Mouse (Mus musculus): Measurements from ENCODE around the gene Ndufc1. TPM values are rescaled to one million over a fixed set of nuclear protein-coding genes. Genes with fewer than 3 reads are reported as not detected.

Gene Ndufc1
- polyA plus RNA-seq, 1 experiment from 2014 or later = 780 TPM

- no peak for TF ChIP-seq EP300 (IDR thresholded peaks at IDR 0.05; ENCODE audit: low read depth)
- TF ChIP-seq CTCF (IDR thresholded peaks at IDR 0.05; ENCODE audit: low read depth) = no peak
- H3K4me2 ChIP-seq (ENCODE audit: low read depth, low read length) = no peak overlapping the region
- WGBS (ENCODE audit: insufficient replicate concordance) = 84% methylated on average over 12 of the region's 12 CpGs
- no peak for DNase-seq
- H3K36me3 ChIP-seq (replicated peaks; ENCODE audit: insufficient read depth, low read length) = no peaks in the 10 kb centered on the region
- H3K27me3 ChIP-seq (ENCODE audit: insufficient read depth, low read length) = no peaks in the 10 kb centered on the region
- H3K4me3 ChIP-seq (ENCODE audit: low read depth, low read length) = no peak overlapping the region
- no peak for ATAC-seq
- H3K27ac ChIP-seq (ENCODE audit: low read depth) = no peak overlapping the region
- H3K9ac ChIP-seq (replicated peaks) = no peak overlapping the region
- no peaks in the 10 kb centered on the region for H3K9me3 ChIP-seq (ENCODE audit: low read length)
- H3K4me1 ChIP-seq (ENCODE audit: insufficient read depth) = peaks cover 17% of the 10 kb centered on the region
These were observed 25.4 kb downstream of the Ndufc1 start for GRCm38 (mm10) chr3:51383409-51383808.

DNA sequence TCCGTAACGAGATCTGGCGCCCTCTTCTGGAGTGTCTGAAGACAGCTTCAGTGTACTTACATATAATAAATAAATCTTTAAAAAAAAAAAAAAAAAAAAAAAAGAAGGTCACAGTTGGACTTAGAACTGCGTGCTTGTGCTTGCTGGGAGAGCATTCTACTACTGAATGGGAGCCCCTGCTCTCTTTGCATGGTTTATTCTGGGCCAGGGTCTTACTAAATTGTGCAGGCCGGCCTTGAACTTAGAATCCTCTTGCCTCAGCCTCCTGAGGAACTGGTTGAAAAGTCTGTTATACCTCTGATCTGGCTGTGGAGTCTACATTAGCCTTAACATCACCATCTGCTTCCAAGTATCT, 28.2 kb downstream of the Ndufc1 start:
- ATAC-seq (no peak), DNase-seq (no peak)
- WGBS (ENCODE audit: insufficient replicate concordance) = 63% methylated on average over 2 of the region's 5 CpGs
- Histone ChIP-seq H3K4me3 (ENCODE audit: low read depth, low read length) (no peak overlapping the region), H3K4me1 (ENCODE audit: insufficient read depth) (peaks cover 13% of the 10 kb centered on the region; the same call in 1 of the 2 replicates), H3K4me2 (ENCODE audit: low read depth, low read length) (no peak overlapping the region), H3K27me3 (ENCODE audit: insufficient read depth, low read length) (no peaks in the 10 kb centered on the region), H3K36me3 (replicated peaks; ENCODE audit: insufficient read depth, low read length) (no peaks in the 10 kb centered on the region), H3K27ac (ENCODE audit: low read depth) (no peak overlapping the region), H3K9me3 (ENCODE audit: low read length) (no peaks in the 10 kb centered on the region), H3K9ac (replicated peaks) (no peak overlapping the region)
- TF ChIP-seq CTCF (IDR thresholded peaks at IDR 0.05; ENCODE audit: low read depth) (no peak), EP300 (IDR thresholded peaks at IDR 0.05; ENCODE audit: low read depth) (no peak)

DNA sequence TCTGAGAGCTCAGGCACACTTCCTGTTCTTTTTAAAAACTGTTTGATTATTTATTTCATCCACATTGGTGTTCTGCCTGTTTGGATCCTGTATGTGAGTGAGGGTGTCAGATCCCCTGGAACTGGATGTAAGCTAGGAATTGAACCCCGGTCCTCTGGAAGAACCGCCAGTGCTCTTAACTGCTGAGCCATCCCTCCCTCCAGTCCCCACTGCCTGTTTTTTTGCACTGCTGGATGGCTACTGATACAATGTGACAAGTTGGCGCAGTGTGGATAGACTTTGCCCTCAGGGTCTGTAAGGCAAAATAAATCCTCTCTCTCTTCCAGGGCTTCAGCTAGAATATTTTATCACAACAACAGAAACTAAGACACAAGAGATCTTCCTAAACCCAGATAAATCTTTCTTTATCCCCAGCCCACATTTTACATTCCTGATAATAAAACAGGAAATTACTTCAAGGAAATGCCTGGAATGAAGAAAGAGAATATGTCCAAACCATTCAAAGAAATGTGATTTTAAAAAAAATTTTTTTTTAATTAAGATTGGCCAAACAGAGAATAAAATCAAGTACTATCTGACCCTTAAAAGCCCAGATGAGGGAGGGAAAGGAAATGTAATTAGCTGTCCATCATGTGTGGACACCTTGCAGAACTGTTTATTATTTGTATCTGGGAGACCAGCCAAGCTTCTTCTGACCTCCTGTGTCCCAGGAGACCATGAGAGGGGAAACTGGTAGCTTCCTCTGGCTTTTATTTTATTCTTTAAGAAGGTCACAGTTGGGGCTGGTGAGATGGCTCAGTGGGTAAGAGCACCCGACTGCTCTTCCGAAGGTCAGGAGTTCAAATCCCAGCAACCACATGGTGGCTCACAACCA, 28.8 kb downstream of the Ndufc1 start:
- H3K9me3 ChIP-seq (ENCODE audit: low read length) = no peaks in the 10 kb centered on the region
- H3K36me3 ChIP-seq (replicated peaks; ENCODE audit: insufficient read depth, low read length) = no peaks in the 10 kb centered on the region
- H3K4me2 ChIP-seq (ENCODE audit: low read depth, low read length) = no peak overlapping the region
- DNase-seq (no peak), ATAC-seq (peak; percentile 44; the same call in 1 of the 2 replicates)
- no peaks in the 10 kb centered on the region for H3K27me3 ChIP-seq (ENCODE audit: insufficient read depth, low read length)
- H3K9ac ChIP-seq (replicated peaks) = no peak overlapping the region
- WGBS (ENCODE audit: insufficient replicate concordance) = 63% methylated on average over 5 of the region's 5 CpGs
- H3K4me1 ChIP-seq (ENCODE audit: insufficient read depth) = peaks cover 15% of the 10 kb centered on the region; the same call in 1 of the 2 replicates
- no peak overlapping the region for H3K27ac ChIP-seq (ENCODE audit: low read depth)
- TF ChIP-seq EP300 (IDR thresholded peaks at IDR 0.05; ENCODE audit: low read depth) = no peak
- TF ChIP-seq CTCF (IDR thresholded peaks at IDR 0.05; ENCODE audit: low read depth) = no peak
- no peak overlapping the region for H3K4me3 ChIP-seq (ENCODE audit: low read depth, low read length)

- peak overlapping the region; percentile 71 for H3K4me2 ChIP-seq (ENCODE audit: low read depth, low read length)
- H3K4me1 ChIP-seq (ENCODE audit: insufficient read depth) = peaks cover 15% of the 10 kb centered on the region; the same call in 1 of the 2 replicates
- DNase-seq (no peak), ATAC-seq (no peak)
- WGBS (ENCODE audit: insufficient replicate concordance) = 77% methylated on average over 3 of the region's 3 CpGs
- no peak for TF ChIP-seq CTCF (IDR thresholded peaks at IDR 0.05; ENCODE audit: low read depth)
- no peak for TF ChIP-seq EP300 (IDR thresholded peaks at IDR 0.05; ENCODE audit: low read depth)
- no peaks in the 10 kb centered on the region for H3K27me3 ChIP-seq (ENCODE audit: insufficient read depth, low read length)
- H3K27ac ChIP-seq (ENCODE audit: low read depth) = no peak overlapping the region; the same call in 1 of the 2 replicates
- H3K36me3 ChIP-seq (replicated peaks; ENCODE audit: insufficient read depth, low read length) = no peaks in the 10 kb centered on the region
- H3K4me3 ChIP-seq (ENCODE audit: low read depth, low read length) = peak overlapping the region; percentile 43
- peak overlapping the region; percentile 52 for H3K9ac ChIP-seq (replicated peaks)
- no peaks in the 10 kb centered on the region for H3K9me3 ChIP-seq (ENCODE audit: low read length)
These were observed 30.2 kb downstream of the Ndufc1 start for GRCm38 (mm10) chr3:51378665-51378946.

DNA sequence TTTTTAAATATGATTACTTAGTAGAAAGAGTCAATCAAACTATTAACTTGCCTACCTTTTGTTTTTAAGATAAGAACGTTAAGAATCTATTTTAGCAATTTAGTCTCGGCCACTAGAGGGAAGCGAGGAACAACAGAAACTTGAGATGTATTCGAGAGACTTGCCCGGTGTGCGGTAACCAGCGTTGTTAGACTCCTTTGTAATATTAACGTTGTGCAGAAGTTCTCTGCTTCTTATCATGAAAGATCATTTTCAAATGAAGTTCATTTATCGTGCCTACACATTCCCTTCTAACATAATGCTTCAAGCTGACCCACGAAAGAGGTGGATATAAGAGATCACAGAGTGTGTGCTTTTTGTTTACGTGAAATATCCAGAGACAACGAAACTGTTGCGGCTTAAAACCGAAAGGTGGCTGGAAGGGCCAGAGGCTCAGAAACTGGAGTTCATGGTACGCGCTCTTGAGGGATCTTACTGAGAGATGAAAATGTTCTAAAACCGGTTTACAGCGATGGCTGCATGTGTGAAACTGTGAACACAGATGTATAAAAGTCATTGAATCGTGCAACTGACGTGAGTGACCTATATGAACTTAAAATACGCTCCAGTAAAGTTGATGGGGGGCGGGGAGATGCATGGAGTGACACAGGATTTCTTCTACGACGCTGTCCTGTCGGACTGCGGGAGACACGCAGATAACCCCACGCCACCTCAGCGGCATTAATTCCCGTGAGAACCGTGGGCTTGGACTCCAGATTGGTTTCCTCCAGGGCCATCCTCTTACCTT, 30.7 kb downstream of the Ndufc1 start:
- H3K4me2 ChIP-seq (ENCODE audit: low read depth, low read length) = peak overlapping the region; percentile 71
- WGBS (ENCODE audit: insufficient replicate concordance) = 33% methylated on average over 31 of the region's 31 CpGs
- no peak for DNase-seq
- ATAC-seq = peak; percentile 34; the same call in 1 of the 2 replicates
- no peaks in the 10 kb centered on the region for H3K27me3 ChIP-seq (ENCODE audit: insufficient read depth, low read length)
- peaks cover 13% of the 10 kb centered on the region; the same call in 1 of the 2 replicates for H3K4me1 ChIP-seq (ENCODE audit: insufficient read depth)
- H3K27ac ChIP-seq (ENCODE audit: low read depth) = peak overlapping the region; percentile 61
- no peaks in the 10 kb centered on the region for H3K9me3 ChIP-seq (ENCODE audit: low read length)
- TF ChIP-seq CTCF (IDR thresholded peaks at IDR 0.05; ENCODE audit: low read depth) (peak; percentile 67), EP300 (IDR thresholded peaks at IDR 0.05; ENCODE audit: low read depth) (no peak)
- H3K4me3 ChIP-seq (ENCODE audit: low read depth, low read length) = peak overlapping the region; percentile 43
- peak overlapping the region; percentile 52 for H3K9ac ChIP-seq (replicated peaks)
- no peaks in the 10 kb centered on the region for H3K36me3 ChIP-seq (replicated peaks; ENCODE audit: insufficient read depth, low read length)
